Mouse (Mus musculus) bone marrow macrophage, adult 2 months (primary cell): Measurements from ENCODE around the gene Tmem136.

Experiments
- CTCF ChIP-seq: IDR thresholded peaks from 2 replicates; pipeline ENCODE4 v1.5.1; 2012; ENCODE audit warnings: low read depth, mild to moderate bottlenecking, low read length, moderate library complexity
- POLR2A ChIP-seq: IDR thresholded peaks from 2 replicates; pipeline ENCODE4 v1.6.1; 2012; ENCODE audit warnings: mild to moderate bottlenecking, low read depth, low read length, borderline replicate concordance

- TF ChIP-seq POLR2A (no peak), CTCF (no peak)
Measured at GRCm38 (mm10) chr9:43070566-43070965, 45.8 kb downstream of the Tmem136 start.
